Mouse (Mus musculus) intestine, embryonic 15.5 days (tissue): ENCODE data around the gene Tmem50b. TPM values are rescaled to one million over a fixed set of nuclear protein-coding genes. Genes with fewer than 3 reads are reported as not detected.

Source experiments
- ATAC-seq: fragments of 200-750 bp; cut with Nextera tagmentation; 2 replicates; pipeline ENCODE4 v1.8.0; 2017; ENCODE audit warnings: moderate TSS enrichment, moderate library complexity
- H3K27ac ChIP-seq: fragments of 300-500 bp; sonication (generic); 2 replicates; pipeline ENCODE4 v1.5.1; 2015; ENCODE audit warnings: mild to moderate bottlenecking, inconsistent platforms
- H3K27me3 ChIP-seq: fragments of 300-500 bp; sonication (generic); replicated peaks from 2 replicates; pipeline ENCODE4 v1.6.1; 2015; ENCODE audit warnings: inconsistent platforms
- H3K36me3 ChIP-seq: fragments of 300-500 bp; sonication (generic); 2 replicates; pipeline ENCODE4 v1.6.1; 2015; ENCODE audit warnings: inconsistent platforms
- H3K4me1 ChIP-seq: fragments of 300-500 bp; sonication (generic); replicated peaks from 2 replicates; pipeline ENCODE4 v1.6.1; 2015; ENCODE audit warnings: inconsistent platforms
- H3K4me2 ChIP-seq: fragments of 300-500 bp; sonication (generic); replicated peaks from 2 replicates; pipeline ENCODE4 v1.6.1; 2015; ENCODE audit warnings: mild to moderate bottlenecking, inconsistent platforms
- H3K4me3 ChIP-seq: fragments of 300-500 bp; sonication (generic); replicated peaks from 2 replicates; pipeline ENCODE4 v1.5.1; 2015; ENCODE audit warnings: inconsistent platforms
- H3K9ac ChIP-seq: fragments of 300-500 bp; sonication (generic); 2 replicates; pipeline ENCODE4 v1.6.1; 2015; ENCODE audit warnings: inconsistent platforms
- H3K9me3 ChIP-seq: fragments of 300-500 bp; sonication (generic); 2 replicates; pipeline ENCODE4 v1.6.1; 2016; ENCODE audit warnings: inconsistent platforms
- WGBS: fragments of 180-500 bp; shearing (Covaris S2); methylation state at CpG from one replicate; pipeline ENCODE4 v1.1.7; 2015; 5-methylcytosine and 5-hydroxymethylcytosine counted together
- polyA plus RNA-seq: library from polyadenylated mRNA; unstranded; fragments of >200 nt; fragmentation: Nextera tagmentation; extraction: Ambion mirVana; gene quantifications from 2 replicates; pipeline ENCODE4 v1.2.1, GENCODE M21; 2015

The Tmem50b gene
- polyA plus RNA-seq, 1 experiment from 2014 or later = 31.7 TPM

GRCm38 (mm10) chr16:91546391-91546835 lies 51.2 kb downstream of the Tmem50b start:
- WGBS = 17% methylated on average over 14 of the region's 14 CpGs
- Histone ChIP-seq H3K4me3 (peak overlapping the region; percentile 95), H3K27me3 (no peaks in the 10 kb centered on the region), H3K4me2 (peak overlapping the region; percentile 74), H3K27ac (peak overlapping the region; percentile 86), H3K4me1 (peaks cover 25% of the 10 kb centered on the region), H3K9ac (peak overlapping the region; percentile 98), H3K9me3 (no peaks in the 10 kb centered on the region), H3K36me3 (no peaks in the 10 kb centered on the region)
- ATAC-seq = peak; percentile 42

GRCm38 (mm10) chr16:91545597-91546281 lies 51.9 kb downstream of the Tmem50b start:
- no peak overlapping the region for H3K4me2 ChIP-seq
- H3K9me3 ChIP-seq = no peaks in the 10 kb centered on the region
- H3K36me3 ChIP-seq = no peaks in the 10 kb centered on the region
- no peak for ATAC-seq
- H3K27ac ChIP-seq = 0 out of 2 replicates have a peak overlapping the region, but pooled peaks have one; percentile 86
- no peaks in the 10 kb centered on the region for H3K27me3 ChIP-seq
- no peak overlapping the region for H3K4me3 ChIP-seq
- H3K9ac ChIP-seq = no peak overlapping the region
- H3K4me1 ChIP-seq = peaks cover 28% of the 10 kb centered on the region
- 58% methylated on average over 10 of the region's 10 CpGs for WGBS

GRCm38 (mm10) chr16:91543619-91544018 lies 54.0 kb downstream of the Tmem50b start:
- H3K27ac ChIP-seq = no peak overlapping the region
- H3K9me3 ChIP-seq = no peaks in the 10 kb centered on the region
- ATAC-seq = no peak
- H3K36me3 ChIP-seq = no peaks in the 10 kb centered on the region
- WGBS = 98% methylated on average over 1 of the region's 1 CpGs
- peaks cover 22% of the 10 kb centered on the region for H3K4me1 ChIP-seq
- no peak overlapping the region for H3K9ac ChIP-seq
- no peak overlapping the region for H3K4me2 ChIP-seq
- no peak overlapping the region for H3K4me3 ChIP-seq
- H3K27me3 ChIP-seq = no peaks in the 10 kb centered on the region

GRCm38 (mm10) chr16:91541573-91542081 lies 56.0 kb downstream of the Tmem50b start:
- H3K4me1 ChIP-seq = peaks cover 22% of the 10 kb centered on the region
- H3K27ac ChIP-seq = no peak overlapping the region
- H3K4me3 ChIP-seq = no peak overlapping the region; the same call in 1 of the 2 replicates
- no peaks in the 10 kb centered on the region for H3K9me3 ChIP-seq
- H3K9ac ChIP-seq = no peak overlapping the region
- peak overlapping the region; percentile 15 for H3K4me2 ChIP-seq
- H3K36me3 ChIP-seq = no peaks in the 10 kb centered on the region
- ATAC-seq = peak; percentile 60
- H3K27me3 ChIP-seq = no peaks in the 10 kb centered on the region
- WGBS = 35% methylated on average over 10 of the region's 10 CpGs

GRCm38 (mm10) chr16:91538513-91538912 lies 59.1 kb downstream of the Tmem50b start:
- 52% methylated on average over 9 of the region's 9 CpGs for WGBS
- Histone ChIP-seq H3K36me3 (no peaks in the 10 kb centered on the region), H3K9me3 (no peaks in the 10 kb centered on the region), H3K4me2 (no peak overlapping the region), H3K27me3 (no peaks in the 10 kb centered on the region), H3K4me3 (no peak overlapping the region), H3K4me1 (peaks cover 10% of the 10 kb centered on the region), H3K9ac (no peak overlapping the region), H3K27ac (no peak overlapping the region)
- ATAC-seq = no peak

GRCm38 (mm10) chr16:91538051-91538450 lies 59.5 kb downstream of the Tmem50b start:
- no peak for ATAC-seq
- WGBS = 62% methylated on average over 6 of the region's 6 CpGs
- no peak overlapping the region for H3K27ac ChIP-seq
- no peak overlapping the region for H3K9ac ChIP-seq
- peaks cover 10% of the 10 kb centered on the region for H3K4me1 ChIP-seq
- H3K36me3 ChIP-seq = no peaks in the 10 kb centered on the region
- no peaks in the 10 kb centered on the region for H3K9me3 ChIP-seq
- no peak overlapping the region for H3K4me2 ChIP-seq
- H3K27me3 ChIP-seq = no peaks in the 10 kb centered on the region
- no peak overlapping the region for H3K4me3 ChIP-seq

- no peaks in the 10 kb centered on the region for H3K36me3 ChIP-seq
- no peak overlapping the region for H3K27ac ChIP-seq
- no peak for ATAC-seq
- 74% methylated on average over 3 of the region's 3 CpGs for WGBS
- H3K4me1 ChIP-seq = peaks cover 13% of the 10 kb centered on the region
- H3K4me3 ChIP-seq = no peak overlapping the region
- no peak overlapping the region for H3K4me2 ChIP-seq
- no peaks in the 10 kb centered on the region for H3K27me3 ChIP-seq
- no peak overlapping the region for H3K9ac ChIP-seq
- no peaks in the 10 kb centered on the region for H3K9me3 ChIP-seq
These were observed 60.5 kb downstream of the Tmem50b start for GRCm38 (mm10) chr16:91537065-91537464.

- Histone ChIP-seq H3K36me3 (no peaks in the 10 kb centered on the region), H3K9ac (no peak overlapping the region), H3K4me1 (peaks cover 11% of the 10 kb centered on the region), H3K27me3 (no peaks in the 10 kb centered on the region), H3K9me3 (no peaks in the 10 kb centered on the region), H3K27ac (no peak overlapping the region), H3K4me3 (no peak overlapping the region), H3K4me2 (no peak overlapping the region)
- ATAC-seq = no peak
- WGBS = 77% methylated on average over 6 of the region's 6 CpGs
These were observed 61.2 kb downstream of the Tmem50b start for GRCm38 (mm10) chr16:91536372-91536771.

GRCm38 (mm10) chr16:91534888-91535287 lies 62.7 kb downstream of the Tmem50b start:
- peak; percentile 40; the same call in 1 of the 2 replicates for ATAC-seq
- Histone ChIP-seq H3K9me3 (no peaks in the 10 kb centered on the region), H3K4me1 (peaks cover 9% of the 10 kb centered on the region; the same call in 1 of the 2 replicates), H3K4me2 (no peak overlapping the region), H3K9ac (no peak overlapping the region), H3K4me3 (no peak overlapping the region), H3K36me3 (no peaks in the 10 kb centered on the region), H3K27me3 (no peaks in the 10 kb centered on the region), H3K27ac (no peak overlapping the region)
- WGBS = 74% methylated on average over 6 of the region's 6 CpGs

GRCm38 (mm10) chr16:91534477-91534876 lies 63.1 kb downstream of the Tmem50b start:
- peak; percentile 65; the same call in 1 of the 2 replicates for ATAC-seq
- WGBS = 52% methylated on average over 13 of the region's 13 CpGs
- Histone ChIP-seq H3K4me1 (peaks cover 9% of the 10 kb centered on the region; the same call in 1 of the 2 replicates), H3K27ac (no peak overlapping the region), H3K9me3 (no peaks in the 10 kb centered on the region), H3K27me3 (no peaks in the 10 kb centered on the region), H3K36me3 (no peaks in the 10 kb centered on the region), H3K9ac (no peak overlapping the region), H3K4me3 (no peak overlapping the region), H3K4me2 (no peak overlapping the region)

GRCm38 (mm10) chr16:91533097-91534001 lies 64.3 kb downstream of the Tmem50b start:
- WGBS = 55% methylated on average over 23 of the region's 23 CpGs
- H3K4me3 ChIP-seq = no peak overlapping the region
- no peaks in the 10 kb centered on the region for H3K36me3 ChIP-seq
- H3K4me2 ChIP-seq = no peak overlapping the region
- peaks cover 6% of the 10 kb centered on the region; the same call in 1 of the 2 replicates for H3K4me1 ChIP-seq
- no peaks in the 10 kb centered on the region for H3K9me3 ChIP-seq
- no peak overlapping the region for H3K9ac ChIP-seq
- H3K27ac ChIP-seq = no peak overlapping the region
- no peaks in the 10 kb centered on the region for H3K27me3 ChIP-seq
- ATAC-seq = no peak

- WGBS = 19% methylated on average over 2 of the region's 2 CpGs
These were observed 65.2 kb downstream of the Tmem50b start for GRCm38 (mm10) chr16:91532429-91532828.

More at GRCm38 (mm10) chr16:91532429-91532828, 65.2 kb downstream of the Tmem50b start:
- Histone ChIP-seq H3K4me3 (no peak overlapping the region), H3K9me3 (no peaks in the 10 kb centered on the region), H3K4me2 (no peak overlapping the region), H3K36me3 (no peaks in the 10 kb centered on the region), H3K4me1 (peaks cover 4% of the 10 kb centered on the region; the same call in 1 of the 2 replicates), H3K9ac (no peak overlapping the region), H3K27ac (no peak overlapping the region), H3K27me3 (no peaks in the 10 kb centered on the region)
- ATAC-seq = peak; percentile 73
